Mouse (Mus musculus) G1E (cell line): Measurements from ENCODE around the gene Sin3a.

Source experiments
- CTCF ChIP-seq: IDR thresholded peaks from 2 replicates; pipeline ENCODE4 v1.5.1; 2012; ENCODE audit warnings: low read depth, low read length, inconsistent platforms, mixed read lengths
- GATA1 ChIP-seq: IDR thresholded peaks from 2 replicates; pipeline ENCODE4 v1.6.1; 2012; ENCODE audit warnings: borderline replicate concordance, low read length, inconsistent platforms, mixed read lengths
- POLR2AphosphoS5 ChIP-seq: IDR thresholded peaks from 2 replicates; pipeline ENCODE4 v1.6.1; 2012; ENCODE audit warnings: low read depth, low read length, inconsistent platforms; ENCODE audit not compliant: insufficient replicate concordance

DNA sequence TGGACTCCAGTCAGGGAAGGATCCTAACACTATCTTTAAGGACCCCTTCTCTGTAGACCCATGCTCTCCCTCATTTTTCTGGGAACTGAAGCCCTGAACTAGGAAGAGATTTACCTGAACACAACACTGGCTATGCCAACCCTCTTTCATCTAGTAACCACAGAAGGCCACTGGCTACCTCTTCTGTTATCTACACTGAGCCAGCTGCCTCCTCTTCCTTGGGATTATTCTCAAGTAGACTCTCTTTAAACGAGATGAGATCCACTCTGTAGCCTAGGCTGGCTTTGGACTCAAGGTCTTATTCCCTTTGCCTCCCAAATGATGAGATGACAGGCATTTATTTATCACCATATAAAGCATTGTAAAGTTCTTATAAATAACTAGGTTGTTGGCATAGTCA, 1.6 kb upstream of the Sin3a start:
- TF ChIP-seq CTCF (no peak), POLR2AphosphoS5 (no peak), GATA1 (no peak)
